Mouse (Mus musculus) midbrain, embryonic 16.5 days (tissue): Measurements from ENCODE around the gene Dbndd2. TPM values are rescaled to one million over a fixed set of nuclear protein-coding genes. Genes with fewer than 3 reads are reported as not detected.

Experiments used
- ATAC-seq: fragments of 200-750 bp; cut with Nextera tagmentation; 2 replicates; pipeline ENCODE4 v1.8.0; 2017; ENCODE audit warnings: moderate TSS enrichment
- H3K27ac ChIP-seq: fragments of 300-500 bp; sonication (generic); 2 replicates; pipeline ENCODE4 v1.5.1; 2014; ENCODE audit warnings: mild to moderate bottlenecking, low read length, mixed read lengths
- H3K27me3 ChIP-seq: fragments of 300-500 bp; sonication (generic); 2 replicates; pipeline ENCODE4 v1.6.1; 2014; ENCODE audit warnings: low read depth, low read length, mixed read lengths; ENCODE audit not compliant: control insufficient read depth, insufficient read depth
- H3K36me3 ChIP-seq: fragments of 300-500 bp; sonication (generic); 2 replicates; pipeline ENCODE4 v1.6.1; 2014; ENCODE audit warnings: mild to moderate bottlenecking, low read length, moderate library complexity, mixed read lengths; ENCODE audit not compliant: control insufficient read depth, insufficient read depth
- H3K4me1 ChIP-seq: fragments of 300-500 bp; sonication (generic); 2 replicates; pipeline ENCODE4 v1.6.1; 2014; ENCODE audit warnings: mild to moderate bottlenecking, low read length, mixed read lengths; ENCODE audit not compliant: control insufficient read depth, insufficient read depth
- H3K4me2 ChIP-seq: fragments of 300-500 bp; sonication (generic); 2 replicates; pipeline ENCODE4 v1.6.1; 2014; ENCODE audit warnings: mild to moderate bottlenecking, low read length, mixed read lengths
- H3K4me3 ChIP-seq: fragments of 300-500 bp; sonication (generic); 2 replicates; pipeline ENCODE4 v1.5.1; 2014; ENCODE audit warnings: low read depth, mild to moderate bottlenecking, low read length, moderate library complexity, mixed read lengths
- H3K9ac ChIP-seq: fragments of 300-500 bp; sonication (generic); 2 replicates; pipeline ENCODE4 v1.6.1; 2014; ENCODE audit warnings: low read depth, low read length, mixed read lengths
- H3K9me3 ChIP-seq: fragments of 300-500 bp; sonication (generic); replicated peaks from 2 replicates; pipeline ENCODE4 v1.6.1; 2014; ENCODE audit warnings: mild to moderate bottlenecking, low read length, mixed read lengths; ENCODE audit not compliant: control insufficient read depth, poor library complexity, severe bottlenecking
- WGBS: fragments of 180-500 bp; shearing (Covaris S2); extraction: QIAGEN DNeasy Blood & Tissue Kit; methylation state at CpG from one replicate; pipeline ENCODE4 v1.1.7; 2014; 5-methylcytosine and 5-hydroxymethylcytosine counted together
- polyA plus RNA-seq: library from polyadenylated mRNA; unstranded; fragments of >200 nt; fragmentation: Nextera tagmentation; extraction: Ambion mirVana; gene quantifications from 2 replicates; pipeline ENCODE4 v1.2.1, GENCODE M21; 2015

Dbndd2 gene
- polyA plus RNA-seq, result 16.6 and 17.8 TPM in 2 replicates

GRCm38 (mm10) chr2:164485681-164486257, at the start of gene Dbndd2:
Dbndd2 (plus strand) TSS chr2:164486106.
- peak; percentile 74 for ATAC-seq

GRCm38 (mm10) chr2:164436215-164436913, 49.5 kb upstream of the Dbndd2 start:
- Histone ChIP-seq H3K9ac (no peak overlapping the region), H3K4me2 (no peak overlapping the region), H3K9me3 (no peaks in the 10 kb centered on the region), H3K36me3 (no peaks in the 10 kb centered on the region), H3K27me3 (peaks cover 4% of the 10 kb centered on the region), H3K4me1 (no peaks in the 10 kb centered on the region), H3K4me3 (no peak overlapping the region), H3K27ac (no peak overlapping the region)
- WGBS, result 26% methylated on average over 8 of the region's 8 CpGs
- no peak for ATAC-seq

More at GRCm38 (mm10) chr2:164485681-164486257, at the start of gene Dbndd2:
- peak within 1 kb of the TSS; percentile 74 for H3K9ac ChIP-seq
- no peaks in the 10 kb centered on the region for H3K9me3 ChIP-seq
- WGBS, result 1% methylated on average over 26 of the region's 26 CpGs
- H3K36me3 ChIP-seq, result no peaks in the 10 kb centered on the region; the same call in 1 of the 2 replicates
- peak within 1 kb of the TSS; percentile 74 for H3K4me3 ChIP-seq
- H3K27ac ChIP-seq, result 0 out of 2 replicates have a peak within 1 kb of the TSS, but pooled peaks have one; percentile 28
- peak within 1 kb of the TSS; percentile 98 for H3K4me2 ChIP-seq
- H3K4me1 ChIP-seq, result peaks cover 6% of the 10 kb centered on the region; the same call in 1 of the 2 replicates
- 0 out of 2 replicates have a peak, but pooled peaks cover 2% of the 10 kb centered on the region for H3K27me3 ChIP-seq

- Histone ChIP-seq H3K9ac (no peak overlapping the region), H3K27ac (no peak overlapping the region), H3K36me3 (no peaks in the 10 kb centered on the region), H3K4me3 (no peak overlapping the region), H3K4me2 (no peak overlapping the region), H3K27me3 (peaks cover 8% of the 10 kb centered on the region), H3K9me3 (no peaks in the 10 kb centered on the region), H3K4me1 (peaks cover 1% of the 10 kb centered on the region; the same call in 1 of the 2 replicates)
- ATAC-seq, result no peak
- 56% methylated on average over 3 of the region's 3 CpGs for WGBS
Observed at GRCm38 (mm10) chr2:164436961-164437360, 48.9 kb upstream of the Dbndd2 start.

GRCm38 (mm10) chr2:164437710-164438109, 48.2 kb upstream of the Dbndd2 start:
- H3K4me2 ChIP-seq, result no peak overlapping the region
- 82% methylated on average over 6 of the region's 6 CpGs for WGBS
- no peak for ATAC-seq

GRCm38 (mm10) chr2:164438257-164438656, 47.6 kb upstream of the Dbndd2 start:
- H3K27ac ChIP-seq, result no peak overlapping the region
- no peak overlapping the region for H3K4me2 ChIP-seq
- H3K36me3 ChIP-seq, result no peaks in the 10 kb centered on the region
- H3K4me3 ChIP-seq, result no peak overlapping the region
- ATAC-seq, result no peak
- H3K4me1 ChIP-seq, result peaks cover 12% of the 10 kb centered on the region
- no peaks in the 10 kb centered on the region for H3K9me3 ChIP-seq
- no peak overlapping the region for H3K9ac ChIP-seq
- peaks cover 8% of the 10 kb centered on the region for H3K27me3 ChIP-seq
- WGBS, result 77% methylated on average over 8 of the region's 8 CpGs

More at GRCm38 (mm10) chr2:164437710-164438109, 48.2 kb upstream of the Dbndd2 start:
- Histone ChIP-seq H3K36me3 (no peaks in the 10 kb centered on the region), H3K27ac (no peak overlapping the region), H3K9ac (no peak overlapping the region), H3K4me1 (peaks cover 9% of the 10 kb centered on the region), H3K4me3 (no peak overlapping the region), H3K9me3 (no peaks in the 10 kb centered on the region), H3K27me3 (peaks cover 8% of the 10 kb centered on the region)

DNA sequence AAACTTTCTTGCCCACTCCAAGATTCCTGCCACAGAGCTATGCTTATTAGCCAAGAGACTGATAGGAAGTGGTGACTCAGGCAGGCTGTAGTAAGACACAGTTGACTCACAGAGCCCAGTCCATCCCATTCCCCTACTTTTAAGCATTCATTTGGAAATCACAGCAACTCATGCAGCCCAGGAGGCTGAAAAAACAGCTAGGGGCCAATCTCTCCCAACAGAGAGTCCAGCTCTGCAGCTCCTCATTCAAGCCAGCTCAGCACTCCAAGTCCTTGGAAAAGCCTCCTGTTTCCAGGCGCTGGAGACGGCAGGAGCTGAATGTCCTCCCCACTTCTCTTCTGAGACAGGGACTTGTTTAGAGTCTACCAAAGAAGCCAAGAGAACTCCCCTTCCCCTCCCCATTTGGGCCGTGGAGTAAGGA, 46.9 kb upstream of the Dbndd2 start:
- H3K27me3 ChIP-seq, result peaks cover 8% of the 10 kb centered on the region
- peaks cover 17% of the 10 kb centered on the region for H3K4me1 ChIP-seq
- no peak overlapping the region for H3K4me2 ChIP-seq
- H3K36me3 ChIP-seq, result no peaks in the 10 kb centered on the region
- H3K9me3 ChIP-seq, result no peaks in the 10 kb centered on the region
- H3K27ac ChIP-seq, result no peak overlapping the region
- no peak overlapping the region for H3K9ac ChIP-seq
- 51% methylated on average over 3 of the region's 3 CpGs for WGBS
- no peak overlapping the region for H3K4me3 ChIP-seq
- no peak for ATAC-seq

DNA sequence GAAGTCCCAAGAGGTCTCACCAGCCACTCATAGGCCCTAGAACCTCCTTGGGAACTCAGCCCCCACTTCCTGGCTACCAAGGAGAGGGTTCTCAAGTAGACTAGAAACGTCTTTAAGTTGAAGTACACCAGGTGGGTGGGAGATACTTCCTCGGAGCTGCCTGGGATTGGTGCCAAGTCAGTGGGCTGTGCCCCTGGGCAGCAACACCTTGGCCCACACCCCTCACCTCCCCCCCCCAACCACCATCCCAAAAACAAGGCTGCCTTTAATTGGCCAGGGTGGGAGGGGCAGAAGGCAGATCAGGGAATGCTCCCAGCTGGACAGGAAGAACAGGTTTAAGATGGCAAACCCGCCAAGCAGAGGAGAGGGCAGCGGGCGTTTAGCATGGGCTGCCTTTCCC, 45.6 kb upstream of the Dbndd2 start:
- Histone ChIP-seq H3K9me3 (no peaks in the 10 kb centered on the region), H3K4me2 (no peak overlapping the region), H3K4me1 (peaks cover 17% of the 10 kb centered on the region), H3K36me3 (no peaks in the 10 kb centered on the region), H3K9ac (no peak overlapping the region), H3K27ac (no peak overlapping the region), H3K27me3 (peaks cover 8% of the 10 kb centered on the region), H3K4me3 (no peak overlapping the region)
- no peak for ATAC-seq
- 83% methylated on average over 5 of the region's 5 CpGs for WGBS

DNA sequence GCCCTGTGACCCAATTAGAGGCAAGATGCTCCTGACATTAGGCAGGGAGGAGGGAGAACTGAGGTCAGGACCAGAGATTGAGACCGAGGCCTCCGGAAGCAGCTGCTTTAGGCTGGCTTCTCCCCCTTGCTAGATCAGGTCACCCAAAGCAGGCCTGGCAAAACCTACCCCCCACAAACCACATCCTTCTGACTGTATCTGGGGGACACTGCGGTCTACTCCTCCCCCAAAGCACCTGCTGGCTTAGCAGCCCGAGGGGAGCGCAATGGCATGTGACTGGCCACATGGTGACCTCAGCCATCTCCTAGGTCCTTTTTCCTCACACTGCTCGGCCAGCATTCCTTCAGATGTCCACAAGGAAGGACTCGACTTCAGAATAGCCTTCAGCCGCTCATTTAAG, 44.8 kb upstream of the Dbndd2 start:
- Histone ChIP-seq H3K9me3 (no peaks in the 10 kb centered on the region), H3K4me3 (no peak overlapping the region), H3K4me2 (no peak overlapping the region), H3K4me1 (peaks cover 17% of the 10 kb centered on the region), H3K36me3 (no peaks in the 10 kb centered on the region), H3K27me3 (peaks cover 8% of the 10 kb centered on the region), H3K9ac (no peak overlapping the region), H3K27ac (no peak overlapping the region)
- ATAC-seq, result no peak
- 42% methylated on average over 8 of the region's 8 CpGs for WGBS

GRCm38 (mm10) chr2:164441731-164442130, 44.2 kb upstream of the Dbndd2 start:
- Histone ChIP-seq H3K4me3 (no peak overlapping the region), H3K4me2 (peak overlapping the region; percentile 89)
- WGBS, result 32% methylated on average over 7 of the region's 7 CpGs

More at GRCm38 (mm10) chr2:164441731-164442130, 44.2 kb upstream of the Dbndd2 start:
- H3K9ac ChIP-seq, result no peak overlapping the region
- H3K9me3 ChIP-seq, result no peaks in the 10 kb centered on the region
- ATAC-seq, result no peak
- H3K27me3 ChIP-seq, result peaks cover 8% of the 10 kb centered on the region
- H3K4me1 ChIP-seq, result peaks cover 17% of the 10 kb centered on the region
- H3K36me3 ChIP-seq, result no peaks in the 10 kb centered on the region
- no peak overlapping the region for H3K27ac ChIP-seq
